Mouse (Mus musculus): ENCODE data around the gene Meltf. TPM values are rescaled to one million over a fixed set of nuclear protein-coding genes. Genes with fewer than 3 reads are reported as not detected.

Gene Meltf
- total and polyA plus RNA-seq, 3 experiments: not detected

DNA sequence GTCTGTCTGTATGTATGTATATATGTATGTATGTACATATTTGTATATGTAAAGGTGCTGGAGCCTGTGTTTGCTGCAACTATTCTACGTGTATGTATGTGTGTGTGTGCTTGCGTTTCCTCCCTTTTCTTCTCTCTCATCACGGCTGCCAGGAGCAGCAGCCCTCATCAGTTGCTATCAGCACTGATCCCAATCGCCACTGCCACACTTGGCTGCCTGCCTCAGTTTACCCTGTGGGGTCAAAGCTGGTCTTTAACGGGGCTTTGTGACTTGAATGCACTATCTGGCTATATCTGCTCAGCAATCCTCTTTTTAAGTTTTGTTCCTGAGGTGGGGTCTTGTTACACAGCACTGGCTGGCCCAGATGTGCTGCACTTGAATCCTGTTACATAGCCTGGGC lies 48.8 kb downstream of the Meltf start:
- TF ChIP-seq USF1 (IDR thresholded peaks at IDR 0.05; ENCODE audit: low read depth, low read length) (no peak), MAZ (IDR thresholded peaks at IDR 0.05; ENCODE audit: low read depth, low read length) (no peak), UBTF (IDR thresholded peaks at IDR 0.05; ENCODE audit: borderline replicate concordance, insufficient read depth, low read depth, low read length) (no peak), E2F4 (IDR thresholded peaks at IDR 0.05; ENCODE audit: borderline replicate concordance, low read depth, low read length) (no peak), ZKSCAN1 (IDR thresholded peaks at IDR 0.05; ENCODE audit: low read depth, low read length) (no peak)
- H3K36me3 ChIP-seq (ENCODE audit: control insufficient read depth in 1 of 2, insufficient read depth in 2 of 2, low read length in 2 of 2): no peaks in the 10 kb centered on the region
- H3K4me1 ChIP-seq (ENCODE audit: control insufficient read depth in 1 of 2, insufficient read depth in 2 of 2, low read length in 2 of 2): peaks cover 0 to 7% of the 10 kb centered on the region in 2 experiments; a peak in 1 of 4 replicates
- H3K4me3 ChIP-seq (ENCODE audit: control insufficient read depth in 1 of 2, insufficient read depth in 1 of 2, low read depth in 2 of 2, low read length in 2 of 2): no peak overlapping the region
- no peaks in the 10 kb centered on the region for H3K9me3 ChIP-seq (replicated peaks; ENCODE audit: insufficient read depth, low read length)
- H3K27ac ChIP-seq (ENCODE audit: control insufficient read depth, low read depth, low read length): no peak overlapping the region
- no peaks in the 10 kb centered on the region for H3K79me2 ChIP-seq (ENCODE audit: control insufficient read depth, insufficient read depth, low read length, poor library complexity)
- H3K9ac ChIP-seq (ENCODE audit: control insufficient read depth, low read depth, low read length, poor library complexity, severe bottlenecking): no peak overlapping the region
- H3K27me3 ChIP-seq (ENCODE audit: control insufficient read depth in 1 of 2, insufficient read depth in 2 of 2, low read length in 2 of 2): peaks cover 0 to 3% of the 10 kb centered on the region in 2 experiments; a peak in 1 of 4 replicates
- no peak for DNase-seq (ENCODE audit: low read depth, low spot score)

DNA sequence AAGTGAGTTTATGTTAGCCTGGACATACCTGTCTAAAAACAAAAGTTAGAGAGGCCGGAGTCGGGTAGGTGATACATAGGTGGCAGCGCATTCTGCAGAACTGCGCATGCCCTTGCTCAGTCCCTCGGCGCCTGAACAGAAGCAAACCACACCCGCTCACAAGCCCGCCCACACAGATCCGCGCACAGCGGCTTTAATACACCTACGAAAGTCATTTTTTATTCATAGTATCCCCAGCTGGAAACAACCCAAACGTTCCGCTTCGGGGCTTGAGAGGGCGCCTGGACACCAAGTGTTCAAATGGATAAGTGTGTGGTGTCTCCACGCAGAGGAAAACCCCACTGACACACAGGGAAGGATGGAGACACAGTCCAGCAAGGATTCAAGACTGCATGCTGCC lies 52.7 kb downstream of the Meltf start:
- Histone ChIP-seq H3K4me1 (ENCODE audit: control insufficient read depth in 1 of 2, insufficient read depth in 2 of 2, low read length in 2 of 2) (peaks cover 0 to 6% of the 10 kb centered on the region in 2 experiments; a peak in 1 of 4 replicates), H3K9me3 (replicated peaks; ENCODE audit: insufficient read depth, low read length) (no peaks in the 10 kb centered on the region), H3K27ac (ENCODE audit: control insufficient read depth, low read depth, low read length) (no peak overlapping the region), H3K9ac (ENCODE audit: control insufficient read depth, low read depth, low read length, poor library complexity, severe bottlenecking) (no peak overlapping the region), H3K27me3 (ENCODE audit: control insufficient read depth in 1 of 2, insufficient read depth in 2 of 2, low read length in 2 of 2) (peaks cover 0 to 1% of the 10 kb centered on the region in 2 experiments; a peak in 1 of 4 replicates), H3K4me3 (ENCODE audit: control insufficient read depth in 1 of 2, insufficient read depth in 1 of 2, low read depth in 2 of 2, low read length in 2 of 2) (no peak overlapping the region), H3K36me3 (ENCODE audit: control insufficient read depth in 1 of 2, insufficient read depth in 2 of 2, low read length in 2 of 2) (no peaks in the 10 kb centered on the region), H3K79me2 (ENCODE audit: control insufficient read depth, insufficient read depth, low read length, poor library complexity) (no peaks in the 10 kb centered on the region)
- DNase-seq (ENCODE audit: low read depth, low spot score): no peak
- no peak for TF ChIP-seq MXI1 (IDR thresholded peaks at IDR 0.05; ENCODE audit: low read depth, low read length)
- no peak for TF ChIP-seq MAZ (IDR thresholded peaks at IDR 0.05; ENCODE audit: low read depth, low read length)
- no peak for TF ChIP-seq E2F4 (IDR thresholded peaks at IDR 0.05; ENCODE audit: borderline replicate concordance, low read depth, low read length)
- TF ChIP-seq MAX (IDR thresholded peaks at IDR 0.05; ENCODE audit: low read length): no peak
- TF ChIP-seq CHD2 (IDR thresholded peaks at IDR 0.05; ENCODE audit: low read length): no peak
- TF ChIP-seq BHLHE40 (IDR thresholded peaks at IDR 0.05; ENCODE audit: borderline replicate concordance, low read depth, low read length): no peak
- no peak for TF ChIP-seq UBTF (IDR thresholded peaks at IDR 0.05; ENCODE audit: borderline replicate concordance, insufficient read depth, low read depth, low read length)
- no peak for TF ChIP-seq NELFE (IDR thresholded peaks at IDR 0.05; ENCODE audit: low read depth, low read length)

DNA sequence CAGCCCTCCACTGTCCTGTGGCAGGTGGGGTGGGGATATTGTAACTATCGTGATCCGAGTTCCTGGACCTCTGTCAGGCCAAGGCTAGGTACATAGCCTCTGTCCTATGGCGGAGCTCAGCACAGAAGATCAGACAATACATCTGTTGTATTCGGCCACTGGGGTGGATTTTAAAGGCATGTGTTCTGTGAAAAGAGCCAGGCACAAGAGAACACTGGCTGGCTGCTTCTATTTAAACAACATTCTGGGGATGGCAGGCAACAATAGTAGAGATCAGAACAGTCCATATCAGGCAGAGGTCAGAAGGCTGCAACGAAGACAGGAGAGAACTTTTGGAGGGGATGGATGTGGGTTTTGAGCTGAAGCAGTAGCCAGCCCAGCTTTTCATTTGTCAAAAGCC lies 53.6 kb downstream of the Meltf start:
- no peaks in the 10 kb centered on the region for H3K9me3 ChIP-seq (replicated peaks; ENCODE audit: insufficient read depth, low read length)
- H3K4me1 ChIP-seq (ENCODE audit: control insufficient read depth in 1 of 2, insufficient read depth in 2 of 2, low read length in 2 of 2): peaks cover 0 to 6% of the 10 kb centered on the region in 2 experiments; a peak in 1 of 4 replicates
- no peaks in the 10 kb centered on the region for H3K27me3 ChIP-seq (ENCODE audit: control insufficient read depth in 1 of 2, insufficient read depth in 2 of 2, low read length in 2 of 2)
- no peaks in the 10 kb centered on the region for H3K36me3 ChIP-seq (ENCODE audit: control insufficient read depth in 1 of 2, insufficient read depth in 2 of 2, low read length in 2 of 2)
- no peak overlapping the region for H3K27ac ChIP-seq (ENCODE audit: control insufficient read depth, low read depth, low read length)
- H3K4me3 ChIP-seq (ENCODE audit: control insufficient read depth in 1 of 2, insufficient read depth in 1 of 2, low read depth in 2 of 2, low read length in 2 of 2): peak overlapping the region in 1 of 2 experiments; percentile 71; a peak in 2 of 4 replicates
- no peaks in the 10 kb centered on the region for H3K79me2 ChIP-seq (ENCODE audit: control insufficient read depth, insufficient read depth, low read length, poor library complexity)
- DNase-seq (ENCODE audit: low read depth, low spot score): no peak
- peak overlapping the region; percentile 26; the same call in 1 of the 2 replicates for H3K9ac ChIP-seq (ENCODE audit: control insufficient read depth, low read depth, low read length, poor library complexity, severe bottlenecking)
- TF ChIP-seq UBTF (IDR thresholded peaks at IDR 0.05; ENCODE audit: borderline replicate concordance, insufficient read depth, low read depth, low read length) (no peak), MAZ (IDR thresholded peaks at IDR 0.05; ENCODE audit: low read depth, low read length) (no peak), TCF12 (IDR thresholded peaks at IDR 0.05; ENCODE audit: low read depth, low read length) (no peak), JUND (IDR thresholded peaks at IDR 0.05; ENCODE audit: low read depth, low read length) (no peak), RAD21 (IDR thresholded peaks at IDR 0.05; ENCODE audit: low read depth, low read length) (no peak), POLR2AphosphoS2 (IDR thresholded peaks at IDR 0.05; ENCODE audit: low read length) (no peak), POLR2A (IDR thresholded peaks at IDR 0.05; ENCODE audit: control insufficient read depth in 1 of 2, insufficient read depth in 1 of 2, low read depth in 1 of 2, low read length in 2 of 2, poor library complexity in 1 of 2) (no peak), MAFK (IDR thresholded peaks at IDR 0.05; ENCODE audit: borderline replicate concordance, low read depth, low read length) (no peak), USF1 (IDR thresholded peaks at IDR 0.05; ENCODE audit: low read depth, low read length) (no peak), RCOR1 (IDR thresholded peaks at IDR 0.05; ENCODE audit: low read depth, low read length) (no peak), ZKSCAN1 (IDR thresholded peaks at IDR 0.05; ENCODE audit: low read depth, low read length) (no peak), POLR2AphosphoS5 (IDR thresholded peaks at IDR 0.05; ENCODE audit: borderline replicate concordance, low read depth, low read length) (no peak), MAX (IDR thresholded peaks at IDR 0.05; ENCODE audit: low read length) (no peak), SMC3 (IDR thresholded peaks at IDR 0.05; ENCODE audit: low read depth, low read length) (no peak), NRF1 (IDR thresholded peaks at IDR 0.05; ENCODE audit: insufficient read depth, low read depth, low read length, poor library complexity, severe bottlenecking) (no peak), TBP (IDR thresholded peaks at IDR 0.05; ENCODE audit: low read depth, low read length) (no peak)
